Mouse (Mus musculus): ENCODE results near the gene Lca5l. TPM values are rescaled to one million over a fixed set of nuclear protein-coding genes. Genes with fewer than 3 reads are reported as not detected.

Gene Lca5l
- polyA plus RNA-seq, 1 experiment from 2014 or later = 1.2 TPM

GRCm38 (mm10) chr16:96222452-96222851 is 30.4 kb upstream of the Lca5l start:
- H3K4me1 ChIP-seq (replicated peaks; ENCODE audit: control insufficient read depth, insufficient read depth, low read length) = no peaks in the 10 kb centered on the region
- H3K27ac ChIP-seq (ENCODE audit: low read depth) = no peak overlapping the region
- no peak for ATAC-seq (replicated peaks; ENCODE audit: low FRiP score, low TSS enrichment, low read depth)
- no peaks in the 10 kb centered on the region for H3K36me3 ChIP-seq (ENCODE audit: control insufficient read depth, insufficient read depth, low read length)
- 69% methylated on average over 1 of the region's 1 CpGs for WGBS
- no peaks in the 10 kb centered on the region for H3K9me3 ChIP-seq (ENCODE audit: control insufficient read depth, low read length)
- H3K4me3 ChIP-seq (ENCODE audit: low read depth, low read length) = no peak overlapping the region
- no peak overlapping the region for H3K4me2 ChIP-seq (ENCODE audit: low read length)
- H3K9ac ChIP-seq (ENCODE audit: low read length) = no peak overlapping the region
- H3K27me3 ChIP-seq (replicated peaks; ENCODE audit: control insufficient read depth, insufficient read depth, low read length) = no peaks in the 10 kb centered on the region
- DNase-seq (ENCODE audit: low spot score) = peak; percentile 4

DNA sequence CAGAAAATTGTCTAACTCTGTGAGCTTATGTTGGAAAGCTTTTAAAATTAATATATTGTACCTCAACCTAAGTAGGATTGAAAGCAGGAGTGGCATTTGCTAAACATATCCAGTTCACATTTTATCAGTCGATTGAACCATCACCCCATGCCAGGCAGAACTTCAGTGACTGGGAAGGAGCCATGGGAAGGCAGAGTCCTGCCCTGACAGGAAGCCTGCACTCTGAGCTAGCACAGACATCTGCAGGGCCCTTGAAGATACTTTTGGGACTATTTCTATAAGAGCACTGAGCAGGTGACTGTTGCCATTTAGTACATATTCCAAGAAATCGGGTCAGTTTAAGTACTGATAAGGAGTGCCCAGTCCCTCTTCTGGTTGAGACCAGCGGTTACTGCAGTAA is 29.9 kb upstream of the Lca5l start:
- no peak for ATAC-seq (replicated peaks; ENCODE audit: low FRiP score, low TSS enrichment, low read depth)
- no peak overlapping the region for H3K27ac ChIP-seq (ENCODE audit: low read depth)
- no peaks in the 10 kb centered on the region for H3K4me1 ChIP-seq (replicated peaks; ENCODE audit: control insufficient read depth, insufficient read depth, low read length)
- no peak overlapping the region for H3K4me2 ChIP-seq (ENCODE audit: low read length)
- H3K27me3 ChIP-seq (replicated peaks; ENCODE audit: control insufficient read depth, insufficient read depth, low read length) = no peaks in the 10 kb centered on the region
- H3K36me3 ChIP-seq (ENCODE audit: control insufficient read depth, insufficient read depth, low read length) = no peaks in the 10 kb centered on the region
- no peaks in the 10 kb centered on the region for H3K9me3 ChIP-seq (ENCODE audit: control insufficient read depth, low read length)
- H3K4me3 ChIP-seq (ENCODE audit: low read depth, low read length) = no peak overlapping the region
- DNase-seq (ENCODE audit: low spot score) = peak; percentile 27
- 82% methylated on average over 3 of the region's 3 CpGs for WGBS
- no peak overlapping the region for H3K9ac ChIP-seq (ENCODE audit: low read length)

DNA sequence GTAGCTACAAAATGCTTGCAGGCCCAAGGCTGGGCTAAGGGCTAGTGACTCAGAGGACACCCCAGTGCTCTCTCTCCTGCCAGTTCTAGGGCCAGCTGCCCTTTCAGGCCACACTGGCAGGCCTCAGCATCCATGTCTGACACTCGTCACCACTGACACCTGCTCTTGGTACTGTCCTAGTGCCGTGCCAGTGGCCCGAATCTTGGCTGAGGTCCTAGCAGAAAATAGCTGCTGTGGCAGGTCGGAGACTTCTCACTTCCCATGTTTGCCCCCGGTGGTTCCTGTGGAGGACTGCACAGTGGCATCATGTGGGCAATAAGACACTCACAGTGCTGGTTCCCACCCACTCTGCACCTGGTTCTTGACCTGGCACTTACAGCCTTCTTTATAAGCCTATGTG is 29.4 kb upstream of the Lca5l start:
- H3K9me3 ChIP-seq (ENCODE audit: control insufficient read depth, low read length) = no peaks in the 10 kb centered on the region
- DNase-seq (ENCODE audit: low spot score) (peak; percentile 49), ATAC-seq (replicated peaks; ENCODE audit: low FRiP score, low TSS enrichment, low read depth) (no peak)
- H3K36me3 ChIP-seq (ENCODE audit: control insufficient read depth, insufficient read depth, low read length) = no peaks in the 10 kb centered on the region
- H3K4me2 ChIP-seq (ENCODE audit: low read length) = no peak overlapping the region
- H3K4me1 ChIP-seq (replicated peaks; ENCODE audit: control insufficient read depth, insufficient read depth, low read length) = no peaks in the 10 kb centered on the region
- no peak overlapping the region for H3K4me3 ChIP-seq (ENCODE audit: low read depth, low read length)
- H3K9ac ChIP-seq (ENCODE audit: low read length) = no peak overlapping the region
- 71% methylated on average over 5 of the region's 5 CpGs for WGBS
- no peak overlapping the region for H3K27ac ChIP-seq (ENCODE audit: low read depth)
- H3K27me3 ChIP-seq (replicated peaks; ENCODE audit: control insufficient read depth, insufficient read depth, low read length) = no peaks in the 10 kb centered on the region

DNA sequence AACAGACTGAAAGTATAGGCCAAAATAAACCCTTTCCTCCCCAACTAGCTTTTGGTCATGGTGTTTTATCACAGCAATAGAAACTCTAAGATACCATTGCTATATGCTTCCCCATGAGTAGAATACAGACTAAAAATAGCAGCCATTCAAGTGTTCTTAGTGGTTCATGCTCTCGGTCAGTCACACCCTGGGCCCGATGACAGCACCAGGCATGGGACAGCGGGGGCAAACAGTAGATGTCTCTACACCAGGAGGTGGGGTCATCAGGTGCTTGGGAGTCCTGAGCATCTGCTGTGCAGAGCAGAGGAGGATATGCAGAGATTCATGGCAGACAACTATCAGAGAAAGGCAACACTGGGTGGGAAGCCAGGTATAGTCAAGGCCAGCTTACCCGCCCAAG is 21.0 kb upstream of the Lca5l start:
- no peak for ATAC-seq (replicated peaks; ENCODE audit: low FRiP score, low TSS enrichment, low read depth)
- H3K27ac ChIP-seq (ENCODE audit: low read depth) = no peak overlapping the region
- H3K9ac ChIP-seq (ENCODE audit: low read length) = no peak overlapping the region
- H3K4me1 ChIP-seq (replicated peaks; ENCODE audit: control insufficient read depth, insufficient read depth, low read length) = peaks cover 6% of the 10 kb centered on the region
- no peak overlapping the region for H3K4me3 ChIP-seq (ENCODE audit: low read depth, low read length)
- H3K27me3 ChIP-seq (replicated peaks; ENCODE audit: control insufficient read depth, insufficient read depth, low read length) = no peaks in the 10 kb centered on the region
- H3K9me3 ChIP-seq (ENCODE audit: control insufficient read depth, low read length) = no peaks in the 10 kb centered on the region
- no peak for DNase-seq (ENCODE audit: low spot score)
- 89% methylated on average over 4 of the region's 4 CpGs for WGBS
- no peaks in the 10 kb centered on the region for H3K36me3 ChIP-seq (ENCODE audit: control insufficient read depth, insufficient read depth, low read length)
- no peak overlapping the region for H3K4me2 ChIP-seq (ENCODE audit: low read length)

DNA sequence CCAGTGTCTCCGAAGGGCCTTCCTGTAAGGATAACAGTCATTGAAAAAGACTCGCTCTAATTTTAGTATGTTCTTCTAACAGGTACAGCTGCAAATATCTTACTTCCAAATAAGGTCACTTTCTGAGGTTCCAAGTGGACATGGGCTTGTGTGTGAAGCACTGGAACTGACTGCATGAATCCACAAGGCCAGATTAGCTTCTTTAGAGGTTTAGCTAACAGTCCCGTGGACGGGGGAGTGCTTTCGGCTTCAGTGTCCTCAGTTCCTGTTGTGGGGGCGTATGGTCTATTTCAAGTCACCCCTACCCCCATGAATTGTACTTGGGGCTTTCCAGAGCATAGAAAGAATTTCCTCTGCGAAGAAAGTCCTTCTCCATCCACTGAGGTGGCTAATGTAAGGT is 18.8 kb upstream of the Lca5l start:
- Histone ChIP-seq H3K4me2 (ENCODE audit: low read length) (no peak overlapping the region), H3K9ac (ENCODE audit: low read length) (no peak overlapping the region), H3K4me3 (ENCODE audit: low read depth, low read length) (no peak overlapping the region), H3K27ac (ENCODE audit: low read depth) (peak overlapping the region; percentile 59), H3K9me3 (ENCODE audit: control insufficient read depth, low read length) (no peaks in the 10 kb centered on the region), H3K36me3 (ENCODE audit: control insufficient read depth, insufficient read depth, low read length) (no peaks in the 10 kb centered on the region), H3K27me3 (replicated peaks; ENCODE audit: control insufficient read depth, insufficient read depth, low read length) (no peaks in the 10 kb centered on the region), H3K4me1 (replicated peaks; ENCODE audit: control insufficient read depth, insufficient read depth, low read length) (peaks cover 10% of the 10 kb centered on the region)
- 73% methylated on average over 7 of the region's 7 CpGs for WGBS
- ATAC-seq (replicated peaks; ENCODE audit: low FRiP score, low TSS enrichment, low read depth) (no peak), DNase-seq (ENCODE audit: low spot score) (no peak)

- Histone ChIP-seq H3K9ac (ENCODE audit: low read length) (no peak overlapping the region), H3K4me2 (ENCODE audit: low read length) (no peak overlapping the region)
Measured at GRCm38 (mm10) chr16:96209789-96210188, 17.7 kb upstream of the Lca5l start.

GRCm38 (mm10) chr16:96201485-96202232 is 9.6 kb upstream of the Lca5l start:
- no peak for DNase-seq (ENCODE audit: low spot score)
- H3K9ac ChIP-seq (ENCODE audit: low read length) = no peak overlapping the region; the same call in 1 of the 2 replicates
- H3K4me1 ChIP-seq (replicated peaks; ENCODE audit: control insufficient read depth, insufficient read depth, low read length) = peaks cover 6% of the 10 kb centered on the region
- H3K27me3 ChIP-seq (replicated peaks; ENCODE audit: control insufficient read depth, insufficient read depth, low read length) = no peaks in the 10 kb centered on the region
- peak overlapping the region; percentile 14 for H3K27ac ChIP-seq (ENCODE audit: low read depth)
- 56% methylated on average over 11 of the region's 11 CpGs for WGBS
- H3K4me2 ChIP-seq (ENCODE audit: low read length) = peak overlapping the region; percentile 51; the same call in 1 of the 2 replicates
- ATAC-seq (replicated peaks; ENCODE audit: low FRiP score, low TSS enrichment, low read depth) = no peak
- H3K9me3 ChIP-seq (ENCODE audit: control insufficient read depth, low read length) = no peaks in the 10 kb centered on the region
- H3K4me3 ChIP-seq (ENCODE audit: low read depth, low read length) = 0 out of 2 replicates have a peak overlapping the region, but pooled peaks have one; percentile 25
- H3K36me3 ChIP-seq (ENCODE audit: control insufficient read depth, insufficient read depth, low read length) = no peaks in the 10 kb centered on the region

More at GRCm38 (mm10) chr16:96209789-96210188, 17.7 kb upstream of the Lca5l start:
- DNase-seq (ENCODE audit: low spot score) (no peak), ATAC-seq (replicated peaks; ENCODE audit: low FRiP score, low TSS enrichment, low read depth) (no peak)
- H3K27me3 ChIP-seq (replicated peaks; ENCODE audit: control insufficient read depth, insufficient read depth, low read length) = no peaks in the 10 kb centered on the region
- no peak overlapping the region for H3K4me3 ChIP-seq (ENCODE audit: low read depth, low read length)
- H3K9me3 ChIP-seq (ENCODE audit: control insufficient read depth, low read length) = no peaks in the 10 kb centered on the region
- peaks cover 10% of the 10 kb centered on the region for H3K4me1 ChIP-seq (replicated peaks; ENCODE audit: control insufficient read depth, insufficient read depth, low read length)
- H3K36me3 ChIP-seq (ENCODE audit: control insufficient read depth, insufficient read depth, low read length) = no peaks in the 10 kb centered on the region
- H3K27ac ChIP-seq (ENCODE audit: low read depth) = no peak overlapping the region
- WGBS = 84% methylated on average over 10 of the region's 10 CpGs

DNA sequence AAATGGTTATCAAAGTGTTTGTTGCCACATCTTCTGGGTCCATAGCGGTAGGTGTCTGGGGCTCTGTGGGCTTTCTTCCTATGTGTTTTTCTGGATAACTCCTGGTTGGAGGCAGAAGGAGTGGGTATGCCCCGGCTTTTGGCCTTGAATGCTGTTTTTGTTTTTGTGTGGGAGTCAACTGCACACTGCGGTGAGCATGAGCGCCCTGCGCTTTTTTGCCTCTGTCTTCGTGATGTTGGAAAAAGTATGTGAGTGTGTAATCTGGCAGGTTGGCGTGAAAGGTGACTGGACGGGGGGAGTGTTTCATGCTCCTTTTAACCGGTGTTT is 8.6 kb upstream of the Lca5l start:
- H3K27ac ChIP-seq (ENCODE audit: low read depth) = peak overlapping the region; percentile 14
- H3K9me3 ChIP-seq (ENCODE audit: control insufficient read depth, low read length) = no peaks in the 10 kb centered on the region
- no peak; the same call in 1 of the 2 replicates for ATAC-seq (replicated peaks; ENCODE audit: low FRiP score, low TSS enrichment, low read depth)
- WGBS = 26% methylated on average over 9 of the region's 9 CpGs
- peak overlapping the region; percentile 51 for H3K4me2 ChIP-seq (ENCODE audit: low read length)
- no peaks in the 10 kb centered on the region for H3K36me3 ChIP-seq (ENCODE audit: control insufficient read depth, insufficient read depth, low read length)
- H3K4me1 ChIP-seq (replicated peaks; ENCODE audit: control insufficient read depth, insufficient read depth, low read length) = peaks cover 6% of the 10 kb centered on the region
- H3K27me3 ChIP-seq (replicated peaks; ENCODE audit: control insufficient read depth, insufficient read depth, low read length) = no peaks in the 10 kb centered on the region
- peak overlapping the region; percentile 27; the same call in 1 of the 2 replicates for H3K9ac ChIP-seq (ENCODE audit: low read length)
- DNase-seq (ENCODE audit: low spot score) = no peak
- peak overlapping the region; percentile 25 for H3K4me3 ChIP-seq (ENCODE audit: low read depth, low read length)

All from intestine, embryonic 14.5 days (tissue).